Mouse (Mus musculus): Measurements from ENCODE around the gene Eif4a1. TPM values are rescaled to one million over a fixed set of nuclear protein-coding genes. Genes with fewer than 3 reads are reported as not detected.

The Eif4a1 gene
- total RNA-seq, 1 experiment: 1,948 TPM

- TF ChIP-seq ZC3H11A (IDR thresholded peaks at IDR 0.05; ENCODE audit: borderline replicate concordance, low read depth, low read length): no peak
- no peak for TF ChIP-seq MAFK (IDR thresholded peaks at IDR 0.05; ENCODE audit: insufficient read depth, low read depth, low read length)
- no peak for TF ChIP-seq CHD2 (IDR thresholded peaks at IDR 0.05; ENCODE audit: low read depth, low read length)
- TF ChIP-seq ZNF384 (IDR thresholded peaks at IDR 0.05; ENCODE audit: low read depth, low read length): no peak
- TF ChIP-seq HCFC1 (IDR thresholded peaks at IDR 0.05; ENCODE audit: borderline replicate concordance, insufficient read depth, low read length): no peak
- peak overlapping the region; percentile 85 to 87; a peak in 3 of 4 replicates for H3K4me3 ChIP-seq (ENCODE audit: insufficient read depth in 1 of 2, low read depth in 1 of 2, low read length in 2 of 2, poor library complexity in 1 of 2, severe bottlenecking in 1 of 2)
- H3K9ac ChIP-seq (ENCODE audit: insufficient read depth, low read depth, low read length, poor library complexity, severe bottlenecking): peak overlapping the region; percentile 94
- peaks cover 3 to 15% of the 10 kb centered on the region in 2 experiments; a peak in 3 of 4 replicates for H3K4me1 ChIP-seq (ENCODE audit: control insufficient read depth in 2 of 2, insufficient read depth in 2 of 2, low read length in 2 of 2, poor library complexity in 1 of 2)
- in situ Hi-C loops (cut with MboI; ENCODE audit: low sequenced_read_pairs in 2 of 2, unreplicated experiment in 2 of 2): no loop called here
- DNase-seq (ENCODE audit: low read depth, low spot score): no peak
- peak overlapping the region; percentile 96; the same call in 1 of the 2 replicates for H3K27ac ChIP-seq (ENCODE audit: insufficient read depth, low read depth, low read length, poor library complexity, severe bottlenecking)
- H3K36me3 ChIP-seq (ENCODE audit: control insufficient read depth, insufficient read depth, low read length, poor library complexity, severe bottlenecking): peaks cover 27% of the 10 kb centered on the region
- H3K9me3 ChIP-seq (ENCODE audit: control insufficient read depth, insufficient read depth, low read depth, low read length): no peaks in the 10 kb centered on the region
Observed at GRCm38 (mm10) chr11:69661221-69661881, 10.9 kb downstream of the Eif4a1 start.

DNA sequence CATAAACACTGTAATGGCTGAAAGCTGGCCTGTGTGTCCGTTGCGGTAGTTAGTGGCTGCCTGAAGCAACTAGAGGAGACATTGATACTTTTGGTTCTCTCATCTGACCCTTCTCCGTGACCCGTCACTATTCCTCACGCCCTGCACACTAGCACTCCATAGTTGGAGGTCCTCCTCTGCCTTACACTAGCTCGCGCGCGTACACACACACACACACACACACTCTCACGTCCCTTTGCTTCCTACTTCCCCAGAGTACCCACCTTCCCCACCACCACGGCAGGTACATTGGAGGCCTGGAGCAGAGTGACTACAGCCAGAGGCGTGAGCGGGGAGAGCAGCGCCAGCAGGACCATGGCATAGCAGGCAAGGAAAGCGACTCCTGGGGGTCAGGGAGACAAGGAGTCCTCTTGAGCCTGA is 14.8 kb downstream of the Eif4a1 start:
- no peak for DNase-seq (ENCODE audit: low read depth, low spot score)
- Histone ChIP-seq H3K4me1 (ENCODE audit: control insufficient read depth in 2 of 2, insufficient read depth in 2 of 2, low read length in 2 of 2, poor library complexity in 1 of 2) (peaks cover 3 to 14% of the 10 kb centered on the region in 2 experiments; a peak in 3 of 4 replicates), H3K36me3 (ENCODE audit: control insufficient read depth, insufficient read depth, low read length, poor library complexity, severe bottlenecking) (peaks cover 31% of the 10 kb centered on the region), H3K9ac (ENCODE audit: insufficient read depth, low read depth, low read length, poor library complexity, severe bottlenecking) (peak overlapping the region; percentile 35; the same call in 1 of the 2 replicates), H3K27ac (ENCODE audit: insufficient read depth, low read depth, low read length, poor library complexity, severe bottlenecking) (peak overlapping the region; percentile 52), H3K4me3 (ENCODE audit: insufficient read depth in 1 of 2, low read depth in 1 of 2, low read length in 2 of 2, poor library complexity in 1 of 2, severe bottlenecking in 1 of 2) (peak overlapping the region; percentile 50 to 76; a peak in 3 of 4 replicates), H3K9me3 (ENCODE audit: control insufficient read depth, insufficient read depth, low read depth, low read length) (no peaks in the 10 kb centered on the region)
- TF ChIP-seq ZNF384 (IDR thresholded peaks at IDR 0.05; ENCODE audit: low read depth, low read length) (no peak), CHD2 (IDR thresholded peaks at IDR 0.05; ENCODE audit: low read depth, low read length) (no peak), MAFK (IDR thresholded peaks at IDR 0.05; ENCODE audit: insufficient read depth, low read depth, low read length) (no peak), HCFC1 (IDR thresholded peaks at IDR 0.05; ENCODE audit: borderline replicate concordance, insufficient read depth, low read length) (no peak), ZC3H11A (IDR thresholded peaks at IDR 0.05; ENCODE audit: borderline replicate concordance, low read depth, low read length) (no peak)
- in situ Hi-C loops (cut with MboI; ENCODE audit: low sequenced_read_pairs in 2 of 2, unreplicated experiment in 2 of 2): loop anchor here in 1 of 2 experiments (10.0 kb wide), 1 partner anchor 57 kb away; no protein-coding TSS in a partner anchor

DNA sequence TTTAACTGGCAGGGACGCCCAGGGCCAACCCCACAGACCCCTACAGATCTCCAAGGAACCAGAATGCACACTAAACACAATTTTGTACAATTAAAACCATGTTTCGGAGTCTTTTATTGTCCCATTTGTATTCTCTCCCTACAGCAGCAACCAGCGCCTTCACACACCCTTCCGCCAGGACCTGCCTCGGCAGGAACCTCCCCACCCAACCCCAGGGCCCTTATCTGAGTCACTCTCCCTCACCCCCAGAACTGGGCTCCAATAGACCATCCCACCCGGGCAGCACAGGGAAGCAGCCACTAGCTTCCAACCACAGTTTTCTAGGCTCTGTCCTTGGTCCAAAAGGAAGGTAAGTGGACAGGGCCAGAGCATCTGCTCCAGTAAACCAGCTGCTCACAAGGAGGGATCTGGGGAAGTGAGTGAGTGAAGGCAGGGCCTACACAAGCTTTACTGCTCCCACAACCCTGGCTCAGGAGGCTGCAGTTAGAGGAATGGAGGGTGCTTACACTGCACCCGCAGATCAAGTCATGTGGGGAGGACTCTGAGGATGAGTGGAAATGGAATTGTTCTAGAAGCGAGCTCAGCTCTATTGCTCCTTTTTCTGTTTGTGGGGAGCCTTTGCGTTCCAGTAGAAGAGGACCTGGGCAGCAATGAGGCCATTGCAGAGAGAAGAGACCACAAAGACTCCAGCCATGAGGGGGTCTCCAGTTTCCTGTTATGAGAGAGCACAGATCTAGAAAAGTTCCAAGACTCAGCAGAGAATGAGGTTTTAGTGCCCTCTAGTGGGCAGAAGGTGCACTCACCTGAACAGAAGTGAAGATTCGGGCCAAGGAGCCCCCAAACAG is 15.4 kb downstream of the Eif4a1 start:
- Histone ChIP-seq H3K9ac (ENCODE audit: insufficient read depth, low read depth, low read length, poor library complexity, severe bottlenecking) (peak overlapping the region; percentile 81; the same call in 1 of the 2 replicates), H3K27ac (ENCODE audit: insufficient read depth, low read depth, low read length, poor library complexity, severe bottlenecking) (peak overlapping the region; percentile 88), H3K36me3 (ENCODE audit: control insufficient read depth, insufficient read depth, low read length, poor library complexity, severe bottlenecking) (peaks cover 37% of the 10 kb centered on the region), H3K4me3 (ENCODE audit: insufficient read depth in 1 of 2, low read depth in 1 of 2, low read length in 2 of 2, poor library complexity in 1 of 2, severe bottlenecking in 1 of 2) (peak overlapping the region; percentile 71 to 76; a peak in 3 of 4 replicates), H3K4me1 (ENCODE audit: control insufficient read depth in 2 of 2, insufficient read depth in 2 of 2, low read length in 2 of 2, poor library complexity in 1 of 2) (peaks cover 3 to 14% of the 10 kb centered on the region in 2 experiments; a peak in 3 of 4 replicates), H3K9me3 (ENCODE audit: control insufficient read depth, insufficient read depth, low read depth, low read length) (no peaks in the 10 kb centered on the region)
- TF ChIP-seq CHD2 (IDR thresholded peaks at IDR 0.05; ENCODE audit: low read depth, low read length): no peak
- TF ChIP-seq HCFC1 (IDR thresholded peaks at IDR 0.05; ENCODE audit: borderline replicate concordance, insufficient read depth, low read length): no peak
- TF ChIP-seq ZC3H11A (IDR thresholded peaks at IDR 0.05; ENCODE audit: borderline replicate concordance, low read depth, low read length): peak; percentile 17; the same call in 1 of the 2 replicates
- in situ Hi-C loops (cut with MboI; ENCODE audit: low sequenced_read_pairs in 2 of 2, unreplicated experiment in 2 of 2): loop anchor here in 1 of 2 experiments (10.0 kb wide), 1 partner anchor 58 kb away; no protein-coding TSS in a partner anchor
- no peak for DNase-seq (ENCODE audit: low read depth, low spot score)

- no peak for DNase-seq (ENCODE audit: low read depth, low spot score)
- Histone ChIP-seq H3K36me3 (ENCODE audit: control insufficient read depth, insufficient read depth, low read length, poor library complexity, severe bottlenecking) (peaks cover 44% of the 10 kb centered on the region), H3K9ac (ENCODE audit: insufficient read depth, low read depth, low read length, poor library complexity, severe bottlenecking) (peak overlapping the region; percentile 81), H3K4me3 (ENCODE audit: insufficient read depth in 1 of 2, low read depth in 1 of 2, low read length in 2 of 2, poor library complexity in 1 of 2, severe bottlenecking in 1 of 2) (peak overlapping the region; percentile 71 to 76), H3K27ac (ENCODE audit: insufficient read depth, low read depth, low read length, poor library complexity, severe bottlenecking) (peak overlapping the region; percentile 88; the same call in 1 of the 2 replicates), H3K4me1 (ENCODE audit: control insufficient read depth in 2 of 2, insufficient read depth in 2 of 2, low read length in 2 of 2, poor library complexity in 1 of 2) (peaks cover 3 to 14% of the 10 kb centered on the region in 2 experiments; a peak in 3 of 4 replicates), H3K9me3 (ENCODE audit: control insufficient read depth, insufficient read depth, low read depth, low read length) (no peaks in the 10 kb centered on the region)
- TF ChIP-seq ZC3H11A (IDR thresholded peaks at IDR 0.05; ENCODE audit: borderline replicate concordance, low read depth, low read length): no peak
- TF ChIP-seq MAFK (IDR thresholded peaks at IDR 0.05; ENCODE audit: insufficient read depth, low read depth, low read length): no peak
- no peak for TF ChIP-seq HCFC1 (IDR thresholded peaks at IDR 0.05; ENCODE audit: borderline replicate concordance, insufficient read depth, low read length)
- TF ChIP-seq ZNF384 (IDR thresholded peaks at IDR 0.05; ENCODE audit: low read depth, low read length): no peak
- no peak for TF ChIP-seq CHD2 (IDR thresholded peaks at IDR 0.05; ENCODE audit: low read depth, low read length)
- in situ Hi-C loops (cut with MboI; ENCODE audit: low sequenced_read_pairs in 2 of 2, unreplicated experiment in 2 of 2): loop anchor here in 1 of 2 experiments (10.0 kb wide), 1 partner anchor 59 kb away; no protein-coding TSS in a partner anchor
Observed at GRCm38 (mm10) chr11:69656065-69656455, 16.2 kb downstream of the Eif4a1 start.

Data from ES-E14 (cell line).